Mouse (Mus musculus) induced T-regulatory cell, adult 2 months (primary cell): ENCODE data around the gene Zfp146.
"Not testable (repeated sequence)": the region's sequence is repeated elsewhere in the genome, so short reads cannot be mapped to it uniquely, and the experiment has no call there.

Experiments
- DNase-seq: peaks from one replicate; pipeline ENCODE4 v3.0.0-alpha.2; 2012; ENCODE audit warnings: low read depth

Gene Zfp146

GRCm38 (mm10) chr7:30169583-30170282 lies at the start of gene Zfp146:
Gene Zfp146 (minus strand): TSS chr7:30169750.
- peak; percentile 96 for DNase-seq

- no peak for DNase-seq
Observed at GRCm38 (mm10) chr7:30217277-30217676, 47.7 kb upstream of the Zfp146 start.

- DNase-seq = peak; percentile 92
Observed at GRCm38 (mm10) chr7:30216723-30217151, 47.2 kb upstream of the Zfp146 start.

- DNase-seq = no peak
Observed at GRCm38 (mm10) chr7:30215875-30216274, 46.3 kb upstream of the Zfp146 start.

- no peak for DNase-seq
Observed at GRCm38 (mm10) chr7:30213881-30214280, 44.3 kb upstream of the Zfp146 start.

- DNase-seq = no peak
Observed at GRCm38 (mm10) chr7:30211025-30211424, 41.5 kb upstream of the Zfp146 start.

GRCm38 (mm10) chr7:30206364-30206763 lies 36.8 kb upstream of the Zfp146 start:
- DNase-seq = not testable (repeated sequence)

GRCm38 (mm10) chr7:30205383-30205782 lies 35.8 kb upstream of the Zfp146 start:
- peak; percentile 85 for DNase-seq

- DNase-seq = no peak
Observed at GRCm38 (mm10) chr7:30204380-30204779, 34.8 kb upstream of the Zfp146 start.

- DNase-seq = no peak
Observed at GRCm38 (mm10) chr7:30202895-30203690, 33.5 kb upstream of the Zfp146 start.

GRCm38 (mm10) chr7:30200661-30201060 lies 31.1 kb upstream of the Zfp146 start:
- DNase-seq = not testable (repeated sequence)

GRCm38 (mm10) chr7:30200200-30200599 lies 30.6 kb upstream of the Zfp146 start:
- DNase-seq = no peak

GRCm38 (mm10) chr7:30199498-30200139 lies 30.1 kb upstream of the Zfp146 start:
- no peak for DNase-seq

- DNase-seq = peak; percentile 91
Observed at GRCm38 (mm10) chr7:30198481-30198971, 29.0 kb upstream of the Zfp146 start, which contains the start of gene Capns1. Gene Capns1 (minus strand): TSS chr7:30198811.

GRCm38 (mm10) chr7:30197592-30198129 lies 28.1 kb upstream of the Zfp146 start:
- no peak for DNase-seq

- DNase-seq = no peak
Observed at GRCm38 (mm10) chr7:30196171-30196570, 26.6 kb upstream of the Zfp146 start.

GRCm38 (mm10) chr7:30195461-30195860 lies 25.9 kb upstream of the Zfp146 start:
- DNase-seq = no peak

GRCm38 (mm10) chr7:30194884-30195283 lies 25.3 kb upstream of the Zfp146 start:
- peak; percentile 97 for DNase-seq

GRCm38 (mm10) chr7:30194101-30194831 lies 24.7 kb upstream of the Zfp146 start:
- peak; percentile 71 for DNase-seq

- DNase-seq = peak; percentile 86
Observed at GRCm38 (mm10) chr7:30193581-30194100, 24.1 kb upstream of the Zfp146 start.

GRCm38 (mm10) chr7:30193013-30193412 lies 23.5 kb upstream of the Zfp146 start:
- DNase-seq = no peak
